Mouse (Mus musculus) thymus, adult 2 months (tissue): ENCODE measurements around the gene Tenm4. TPM values are rescaled to one million over a fixed set of nuclear protein-coding genes. Genes with fewer than 3 reads are reported as not detected.

Source experiments
- DNase-seq: peaks from one replicate; pipeline ENCODE4 v3.0.0; 2021
- H3K27ac ChIP-seq: fragments of 200-500 bp; 2 replicates; pipeline ENCODE4 v1.5.1; 2012; ENCODE audit warnings: low read length, control low read depth; ENCODE audit not compliant: control insufficient read depth, insufficient read depth
- H3K27me3 ChIP-seq: fragments of 200-500 bp; 2 replicates; pipeline ENCODE4 v1.6.1; 2012; ENCODE audit warnings: mild to moderate bottlenecking, low read length, moderate library complexity, mixed read lengths; ENCODE audit not compliant: control insufficient read depth, insufficient read depth
- H3K36me3 ChIP-seq: fragments of 200-500 bp; 2 replicates; pipeline ENCODE4 v1.6.1; 2012; ENCODE audit warnings: mild to moderate bottlenecking, low read length, moderate library complexity; ENCODE audit not compliant: control insufficient read depth, insufficient read depth
- H3K4me1 ChIP-seq: fragments of 200-500 bp; replicated peaks from 2 replicates; pipeline ENCODE4 v1.6.1; 2012; ENCODE audit warnings: low read length; ENCODE audit not compliant: control insufficient read depth, insufficient read depth
- H3K4me3 ChIP-seq: fragments of 200-500 bp; 2 replicates; pipeline ENCODE4 v1.5.1; 2012; ENCODE audit warnings: mild to moderate bottlenecking, low read length, control low read depth, moderate library complexity; ENCODE audit not compliant: control insufficient read depth, insufficient read depth
- CTCF ChIP-seq: fragments of 200-500 bp; IDR thresholded peaks from 2 replicates; pipeline ENCODE4 v1.5.1; 2012; ENCODE audit warnings: mild to moderate bottlenecking, control low read depth, low read length, moderate library complexity, borderline replicate concordance; ENCODE audit not compliant: control insufficient read depth, poor library complexity, insufficient read depth; ENCODE audit errors: extremely low read depth
- POLR2A ChIP-seq: fragments of 200-500 bp; IDR thresholded peaks from 2 replicates; pipeline ENCODE4 v1.6.1; 2012; ENCODE audit warnings: mild to moderate bottlenecking, low read length, control low read depth, moderate library complexity; ENCODE audit not compliant: control insufficient read depth, poor library complexity, insufficient read depth; ENCODE audit errors: extremely low read depth
- WGBS: fragments of 180-500 bp; shearing (Covaris S2); methylation state at CpG from one replicate; pipeline ENCODE4 v1.1.7; 2018; 5-methylcytosine and 5-hydroxymethylcytosine counted together
- polyA plus RNA-seq: library from polyadenylated mRNA; depleted of rRNA; stranded (reverse); fragments of >200 nt; gene quantifications from 2 replicates; pipeline ENCODE4 v1.2.3, GENCODE M21; 2012

Tenm4 gene
- polyA plus RNA-seq, 1 experiment: 2.7 TPM

DNA sequence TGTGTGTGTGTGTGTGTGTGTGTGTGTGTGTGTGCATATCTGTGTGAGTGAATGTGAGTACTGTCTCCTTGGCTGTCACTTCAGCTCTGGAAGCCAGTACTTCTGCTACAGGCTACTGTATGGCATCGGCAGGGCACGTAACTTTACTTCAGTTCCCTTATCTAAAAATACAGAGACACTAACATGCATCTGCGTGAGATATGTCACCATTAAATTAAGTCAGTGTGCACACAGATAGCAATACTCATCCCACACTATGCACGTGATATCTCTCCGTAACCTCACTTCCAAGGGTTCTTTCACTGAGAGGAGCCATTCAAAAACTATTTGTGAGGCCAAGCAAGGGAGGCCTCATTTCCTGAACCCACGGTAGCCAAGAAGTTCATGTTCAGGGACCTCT is 610.0 kb downstream of the Tenm4 start:
- Histone ChIP-seq H3K27ac (no peak overlapping the region), H3K36me3 (no peaks in the 10 kb centered on the region), H3K4me3 (no peak overlapping the region), H3K27me3 (no peaks in the 10 kb centered on the region), H3K4me1 (no peaks in the 10 kb centered on the region)
- WGBS: 80% methylated on average over 6 of the region's 6 CpGs
- no peak for DNase-seq
- TF ChIP-seq POLR2A: no peak
- TF ChIP-seq CTCF: no peak

- no peaks in the 10 kb centered on the region for H3K27me3 ChIP-seq
- 95% methylated on average over 4 of the region's 4 CpGs for WGBS
- no peak overlapping the region for H3K4me3 ChIP-seq
- H3K27ac ChIP-seq: no peak overlapping the region
- H3K36me3 ChIP-seq: no peaks in the 10 kb centered on the region
- TF ChIP-seq CTCF: no peak
- TF ChIP-seq POLR2A: no peak
- no peaks in the 10 kb centered on the region for H3K4me1 ChIP-seq
- no peak for DNase-seq
Measured at GRCm38 (mm10) chr7:96782686-96783085, 611.6 kb downstream of the Tenm4 start.

GRCm38 (mm10) chr7:96785808-96786207 is 614.8 kb downstream of the Tenm4 start:
- DNase-seq: no peak
- no peaks in the 10 kb centered on the region for H3K27me3 ChIP-seq
- TF ChIP-seq POLR2A (no peak), CTCF (no peak)
- H3K36me3 ChIP-seq: no peaks in the 10 kb centered on the region
- H3K4me3 ChIP-seq: no peak overlapping the region
- 92% methylated on average over 9 of the region's 9 CpGs for WGBS
- H3K4me1 ChIP-seq: no peaks in the 10 kb centered on the region
- H3K27ac ChIP-seq: no peak overlapping the region

GRCm38 (mm10) chr7:96786262-96787044 is 615.4 kb downstream of the Tenm4 start:
- H3K27ac ChIP-seq: no peak overlapping the region
- whole genome bisulfite sequencing: 88% methylated on average over 5 of the region's 5 CpGs
- no peak overlapping the region for H3K4me3 ChIP-seq
- no peak for DNase-seq
- H3K4me1 ChIP-seq: no peaks in the 10 kb centered on the region
- no peaks in the 10 kb centered on the region for H3K27me3 ChIP-seq
- H3K36me3 ChIP-seq: no peaks in the 10 kb centered on the region
- TF ChIP-seq POLR2A (no peak), CTCF (no peak)

DNA sequence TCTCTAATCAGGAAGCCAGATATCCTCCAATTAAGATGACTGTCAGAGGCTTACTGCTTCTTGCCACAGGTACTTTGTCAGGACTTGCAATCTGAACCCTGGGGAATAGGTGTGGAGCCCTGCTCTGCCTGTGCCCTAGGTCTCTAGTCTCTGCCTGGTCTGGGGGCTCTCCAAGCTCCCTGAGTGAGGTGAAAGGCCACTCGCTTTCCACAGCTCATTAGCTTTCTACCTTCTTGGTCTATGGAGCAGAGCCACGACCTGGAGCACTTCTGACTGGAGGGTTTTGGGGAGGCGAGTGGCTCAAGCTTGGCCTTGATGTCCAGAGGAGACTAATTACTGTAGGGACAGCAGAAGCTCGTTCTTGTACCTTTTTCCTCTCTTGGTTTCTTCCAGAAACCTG is 617.1 kb downstream of the Tenm4 start:
- Histone ChIP-seq H3K4me3 (no peak overlapping the region), H3K4me1 (no peaks in the 10 kb centered on the region), H3K27ac (no peak overlapping the region), H3K36me3 (no peaks in the 10 kb centered on the region), H3K27me3 (no peaks in the 10 kb centered on the region)
- 88% methylated on average over 4 of the region's 4 CpGs for WGBS
- no peak for DNase-seq
- TF ChIP-seq CTCF (no peak), POLR2A (no peak)

GRCm38 (mm10) chr7:96790326-96790725 is 619.3 kb downstream of the Tenm4 start:
- H3K27me3 ChIP-seq: no peaks in the 10 kb centered on the region
- H3K4me3 ChIP-seq: no peak overlapping the region
- no peak for TF ChIP-seq CTCF
- no peak for TF ChIP-seq POLR2A
- no peaks in the 10 kb centered on the region for H3K4me1 ChIP-seq
- H3K36me3 ChIP-seq: no peaks in the 10 kb centered on the region
- H3K27ac ChIP-seq: no peak overlapping the region
- no peak for DNase-seq
- WGBS: 30% methylated on average over 2 of the region's 2 CpGs

- WGBS: 92% methylated on average over 8 of the region's 8 CpGs
- no peak overlapping the region for H3K4me3 ChIP-seq
- no peak for DNase-seq
Measured at GRCm38 (mm10) chr7:96792456-96793229, 621.6 kb downstream of the Tenm4 start.

More at GRCm38 (mm10) chr7:96792456-96793229, 621.6 kb downstream of the Tenm4 start:
- Histone ChIP-seq H3K27me3 (no peaks in the 10 kb centered on the region), H3K27ac (no peak overlapping the region), H3K4me1 (no peaks in the 10 kb centered on the region), H3K36me3 (no peaks in the 10 kb centered on the region)
- TF ChIP-seq CTCF (no peak), POLR2A (no peak)
